Mouse (Mus musculus): ENCODE data around the gene Gm49391. TPM values are rescaled to one million over a fixed set of nuclear protein-coding genes. Genes with fewer than 3 reads are reported as not detected.

Gene Gm49391
- polyA plus RNA-seq, 1 experiment from 2014 or later = 1.6 TPM

- Histone ChIP-seq H3K9me3 (ENCODE audit: control insufficient read depth, low read depth, low read length) (no peaks in the 10 kb centered on the region), H3K4me3 (ENCODE audit: low read depth, low read length) (no peak overlapping the region), H3K36me3 (ENCODE audit: control insufficient read depth, insufficient read depth, low read length) (no peaks in the 10 kb centered on the region), H3K4me2 (replicated peaks; ENCODE audit: low read depth, low read length) (no peak overlapping the region), H3K27me3 (ENCODE audit: control insufficient read depth, insufficient read depth, low read length) (no peaks in the 10 kb centered on the region), H3K9ac (replicated peaks; ENCODE audit: low read depth, low read length) (no peak overlapping the region), H3K4me1 (ENCODE audit: control insufficient read depth, insufficient read depth, low read length) (no peaks in the 10 kb centered on the region), H3K27ac (ENCODE audit: low read length) (no peak overlapping the region)
- ATAC-seq (ENCODE audit: insufficient number of reproducible peaks, insufficient read depth, low FRiP score, low read depth) = no peak
Measured at GRCm38 (mm10) chr13:60895406-60896160, 40.8 kb downstream of the Gm49391 start.

- 93% methylated on average over 1 of the region's 1 CpGs for WGBS
- H3K9me3 ChIP-seq (ENCODE audit: control insufficient read depth, low read depth, low read length) = no peaks in the 10 kb centered on the region
- ATAC-seq (ENCODE audit: insufficient number of reproducible peaks, insufficient read depth, low FRiP score, low read depth) = no peak
- H3K36me3 ChIP-seq (ENCODE audit: control insufficient read depth, insufficient read depth, low read length) = no peaks in the 10 kb centered on the region
- no peak overlapping the region for H3K4me3 ChIP-seq (ENCODE audit: low read depth, low read length)
- H3K4me2 ChIP-seq (replicated peaks; ENCODE audit: low read depth, low read length) = no peak overlapping the region
- H3K27ac ChIP-seq (ENCODE audit: low read length) = no peak overlapping the region
- no peaks in the 10 kb centered on the region for H3K4me1 ChIP-seq (ENCODE audit: control insufficient read depth, insufficient read depth, low read length)
- no peak overlapping the region for H3K9ac ChIP-seq (replicated peaks; ENCODE audit: low read depth, low read length)
- H3K27me3 ChIP-seq (ENCODE audit: control insufficient read depth, insufficient read depth, low read length) = no peaks in the 10 kb centered on the region
Measured at GRCm38 (mm10) chr13:60892301-60892700, 44.1 kb downstream of the Gm49391 start.

GRCm38 (mm10) chr13:60864281-60864680 lies 72.1 kb downstream of the Gm49391 start, which contains the start of gene 4930486L24Rik:
TSS of gene 4930486L24Rik (minus strand) at chr13:60864475.
- H3K4me2 ChIP-seq (replicated peaks; ENCODE audit: low read depth, low read length) = no peak within 1 kb of the TSS
- H3K27me3 ChIP-seq (ENCODE audit: control insufficient read depth, insufficient read depth, low read length) = no peaks in the 10 kb centered on the region
- H3K27ac ChIP-seq (ENCODE audit: low read length) = no peak within 1 kb of the TSS
- no peak within 1 kb of the TSS for H3K4me3 ChIP-seq (ENCODE audit: low read depth, low read length)
- no peak within 1 kb of the TSS for H3K9ac ChIP-seq (replicated peaks; ENCODE audit: low read depth, low read length)
- 68% methylated on average over 1 of the region's 1 CpGs for WGBS
- H3K4me1 ChIP-seq (ENCODE audit: control insufficient read depth, insufficient read depth, low read length) = no peaks in the 10 kb centered on the region
- no peaks in the 10 kb centered on the region for H3K9me3 ChIP-seq (ENCODE audit: control insufficient read depth, low read depth, low read length)
- no peak for ATAC-seq (ENCODE audit: insufficient number of reproducible peaks, insufficient read depth, low FRiP score, low read depth)
- H3K36me3 ChIP-seq (ENCODE audit: control insufficient read depth, insufficient read depth, low read length) = no peaks in the 10 kb centered on the region

GRCm38 (mm10) chr13:60848241-60849120 lies 87.9 kb downstream of the Gm49391 start:
- WGBS = 78% methylated on average over 4 of the region's 4 CpGs
- H3K9ac ChIP-seq (replicated peaks; ENCODE audit: low read depth, low read length) = no peak overlapping the region
- H3K4me2 ChIP-seq (replicated peaks; ENCODE audit: low read depth, low read length) = no peak overlapping the region
- no peak for ATAC-seq (ENCODE audit: insufficient number of reproducible peaks, insufficient read depth, low FRiP score, low read depth)
- no peaks in the 10 kb centered on the region for H3K9me3 ChIP-seq (ENCODE audit: control insufficient read depth, low read depth, low read length)
- H3K27me3 ChIP-seq (ENCODE audit: control insufficient read depth, insufficient read depth, low read length) = no peaks in the 10 kb centered on the region
- H3K27ac ChIP-seq (ENCODE audit: low read length) = no peak overlapping the region
- no peaks in the 10 kb centered on the region for H3K36me3 ChIP-seq (ENCODE audit: control insufficient read depth, insufficient read depth, low read length)
- H3K4me3 ChIP-seq (ENCODE audit: low read depth, low read length) = no peak overlapping the region
- H3K4me1 ChIP-seq (ENCODE audit: control insufficient read depth, insufficient read depth, low read length) = no peaks in the 10 kb centered on the region

Other genes with a start within 250 kb of the Gm49391 start
- gene BC051665, start 150.2 kb downstream of the Gm49391 start, polyA plus RNA-seq (2014; fragmentation: Nextera tagmentation; extraction: Ambion mirVana) = not detected in 2 replicates
- not detected in 2 replicates for gene Ctsll3, start 133.7 kb downstream of the Gm49391 start, polyA plus RNA-seq (2014; fragmentation: Nextera tagmentation; extraction: Ambion mirVana)
- not detected in 2 replicates for gene 4930486L24Rik, start 72.1 kb downstream of the Gm49391 start, polyA plus RNA-seq (2014; fragmentation: Nextera tagmentation; extraction: Ambion mirVana)
- gene Gm49392, start 39.7 kb downstream of the Gm49391 start, polyA plus RNA-seq (2014; fragmentation: Nextera tagmentation; extraction: Ambion mirVana) = 0.20 TPM in 1 of 2 replicates, not detected in the other
- 3.8 and 4.6 TPM in 2 replicates for gene Ctla2b, start 39.1 kb downstream of the Gm49391 start, polyA plus RNA-seq (2014; fragmentation: Nextera tagmentation; extraction: Ambion mirVana)
- gene Tpbpb, start 31.7 kb downstream of the Gm49391 start, polyA plus RNA-seq (2014; fragmentation: Nextera tagmentation; extraction: Ambion mirVana) = not detected in 2 replicates
- gene Gm49393, start 981 bp downstream of the Gm49391 start, polyA plus RNA-seq (2014; fragmentation: Nextera tagmentation; extraction: Ambion mirVana) = not detected in 2 replicates
- gene Ctla2a, start 54 bp upstream of the Gm49391 start, polyA plus RNA-seq (2014; fragmentation: Nextera tagmentation; extraction: Ambion mirVana) = 25.5 and 28.8 TPM in 2 replicates
- not detected in 2 replicates for gene Tpbpa, start 5.4 kb upstream of the Gm49391 start, polyA plus RNA-seq (2014; fragmentation: Nextera tagmentation; extraction: Ambion mirVana)
- not detected in 2 replicates for gene Ctsj, start 69.4 kb upstream of the Gm49391 start, polyA plus RNA-seq (2014; fragmentation: Nextera tagmentation; extraction: Ambion mirVana)
- not detected in 2 replicates for gene Ctsq, start 104.1 kb upstream of the Gm49391 start, polyA plus RNA-seq (2014; fragmentation: Nextera tagmentation; extraction: Ambion mirVana)
- not detected in 2 replicates for gene Ctsr, start 227.7 kb upstream of the Gm49391 start, polyA plus RNA-seq (2014; fragmentation: Nextera tagmentation; extraction: Ambion mirVana)